Mouse (Mus musculus): ENCODE data around the gene 1700067K01Rik. TPM values are rescaled to one million over a fixed set of nuclear protein-coding genes. Genes with fewer than 3 reads are reported as not detected.

The 1700067K01Rik gene
- polyA plus RNA-seq (2014; fragmentation: Illumina TruSeq; extraction: RNeasy Lipid Tissue Mini Kit (QIAGEN cat#74804); ENCODE audit: low replicate concordance) = not detected

DNA sequence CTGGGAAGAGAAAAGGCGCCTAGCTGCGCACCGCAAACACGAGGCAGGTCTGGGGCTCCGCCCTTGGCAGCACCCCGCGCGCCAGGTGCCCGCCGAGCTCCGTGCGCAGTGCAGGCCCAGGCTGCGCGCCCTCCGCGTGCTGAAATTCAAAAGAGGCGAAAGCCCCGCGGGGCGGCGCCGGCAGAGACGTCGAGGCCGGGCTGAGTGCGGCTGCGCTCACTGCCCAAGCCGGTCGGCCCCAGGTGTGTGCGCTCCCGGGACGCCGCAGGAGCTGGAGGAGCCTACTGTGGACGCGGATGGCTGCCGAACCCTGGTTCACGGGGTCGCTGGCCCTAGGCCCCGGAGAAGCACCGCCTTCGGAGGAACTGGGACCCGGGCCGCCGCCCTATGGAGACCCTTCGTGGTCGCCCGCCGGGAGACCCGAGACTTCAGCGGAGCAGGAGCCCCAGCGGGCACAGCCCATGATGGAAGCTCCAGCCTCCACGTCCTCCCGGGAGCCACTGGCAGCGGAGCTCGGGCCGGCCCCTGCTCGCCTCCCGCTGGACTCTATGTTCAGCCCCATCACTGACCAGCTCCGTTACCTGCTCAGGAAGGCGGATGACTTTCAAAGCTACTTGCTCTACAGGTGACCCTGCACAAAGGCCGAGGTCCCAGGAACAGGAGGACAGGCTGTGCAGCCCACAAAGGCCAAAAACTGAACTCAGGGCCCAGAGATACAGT, at the start of gene 1700067K01Rik:
Gene 1700067K01Rik, plus strand, starts transcription at position 222 of the 720 bp plus-strand sequence.

DNA sequence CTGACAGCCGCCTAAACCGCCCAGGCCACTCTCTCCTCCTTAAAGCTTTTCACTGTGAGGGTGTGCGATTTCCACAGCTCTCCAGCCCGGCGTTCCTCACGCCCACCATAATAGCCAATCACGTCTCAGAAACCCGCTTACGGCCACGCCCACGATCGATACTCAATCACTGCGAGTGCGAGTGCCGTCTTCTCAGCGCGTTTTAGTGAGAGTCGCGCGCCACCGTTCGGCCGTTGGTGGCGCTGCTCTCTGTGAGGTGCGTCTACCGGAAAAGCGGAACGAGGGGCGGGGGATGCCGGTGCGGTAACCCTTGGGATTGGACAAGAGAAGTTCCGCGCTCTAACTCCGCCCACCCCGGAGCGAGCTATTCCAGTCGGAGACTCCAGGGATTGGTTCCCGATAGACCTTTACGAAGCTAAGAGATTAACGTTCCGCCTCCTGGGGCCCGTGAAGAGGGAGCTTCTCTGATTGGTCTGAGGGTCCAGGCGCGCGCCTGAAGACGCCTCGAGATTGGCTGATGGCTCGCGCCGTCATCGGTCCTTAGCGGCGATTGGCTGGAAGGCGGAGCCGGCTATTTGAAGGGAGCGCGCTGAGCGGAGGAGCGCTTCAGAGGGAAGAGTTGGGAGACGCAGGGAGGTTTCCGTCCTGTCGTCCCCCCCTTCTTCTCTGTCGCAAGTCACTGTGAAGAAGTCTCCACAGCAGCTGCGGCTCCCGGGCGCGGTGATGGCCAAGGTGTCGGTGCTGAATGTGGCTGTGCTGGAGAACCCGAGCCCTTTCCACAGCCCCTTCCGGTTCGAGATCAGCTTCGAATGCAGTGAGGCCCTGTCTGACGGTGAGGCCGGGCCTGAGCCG, 46.0 kb upstream of the 1700067K01Rik start, which contains the start of the genes Gm10644 and Asf1b:
Gene Gm10644, minus strand, starts transcription at position 100 of the 852 bp plus-strand sequence.
Gene Asf1b, plus strand, starts transcription at position 402 of the 852 bp plus-strand sequence.

DNA sequence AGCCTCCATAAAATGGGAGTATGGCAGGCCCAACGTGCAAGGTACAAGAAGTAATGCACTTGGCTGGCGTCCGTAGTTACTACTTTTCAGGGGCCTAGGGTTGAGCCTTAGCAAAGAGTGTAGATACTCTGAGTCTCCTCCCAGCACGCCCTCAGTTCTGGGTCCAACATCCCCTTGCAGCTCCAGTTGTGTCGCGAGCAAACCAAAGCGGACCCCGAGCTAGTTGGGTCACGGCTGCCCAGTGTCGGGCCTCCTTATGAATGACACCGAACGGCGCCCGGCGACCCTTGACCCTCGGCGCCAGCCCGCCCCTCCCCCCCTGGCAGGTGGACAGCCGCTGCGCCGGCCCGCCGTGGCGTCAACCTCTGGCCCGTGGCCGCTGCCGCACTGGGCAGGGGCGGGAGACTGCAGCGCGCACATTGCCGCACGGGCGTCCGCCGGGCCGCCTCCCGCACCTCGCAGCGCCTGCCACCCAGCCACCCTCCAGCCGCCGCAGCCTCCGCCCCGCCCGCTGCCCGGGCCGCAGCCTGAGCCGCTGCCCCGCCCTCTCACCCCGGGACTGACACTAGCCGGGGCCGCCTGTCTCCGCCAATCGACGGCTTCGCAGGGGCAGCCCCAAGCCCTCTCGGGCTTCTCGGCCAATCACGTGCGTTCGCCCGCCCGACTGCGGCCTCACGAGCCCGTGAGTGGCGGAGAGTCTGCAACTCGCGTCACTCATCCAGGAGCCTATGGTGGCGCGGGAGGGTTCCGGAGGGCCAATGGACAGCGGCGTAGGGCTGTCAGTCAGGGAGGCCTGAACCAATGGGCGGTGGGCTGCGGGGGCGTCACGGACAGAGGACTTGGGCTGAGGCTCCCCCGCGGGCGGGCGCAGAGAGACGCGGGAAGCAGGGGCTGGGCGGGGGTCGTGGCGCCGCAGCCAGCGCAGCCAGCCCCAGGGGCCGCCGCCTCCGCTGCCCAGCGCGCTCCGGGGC, 28.9 kb upstream of the 1700067K01Rik start, which contains the start of gene Prkaca:
Gene Prkaca, plus strand, starts transcription at position 844 of the 971 bp plus-strand sequence.

GRCm38 (mm10) chr8:83997511-83998141, 3.7 kb upstream of the 1700067K01Rik start, which contains the start of gene Samd1:
Samd1 (plus strand) TSS chr8:83997672.

DNA sequence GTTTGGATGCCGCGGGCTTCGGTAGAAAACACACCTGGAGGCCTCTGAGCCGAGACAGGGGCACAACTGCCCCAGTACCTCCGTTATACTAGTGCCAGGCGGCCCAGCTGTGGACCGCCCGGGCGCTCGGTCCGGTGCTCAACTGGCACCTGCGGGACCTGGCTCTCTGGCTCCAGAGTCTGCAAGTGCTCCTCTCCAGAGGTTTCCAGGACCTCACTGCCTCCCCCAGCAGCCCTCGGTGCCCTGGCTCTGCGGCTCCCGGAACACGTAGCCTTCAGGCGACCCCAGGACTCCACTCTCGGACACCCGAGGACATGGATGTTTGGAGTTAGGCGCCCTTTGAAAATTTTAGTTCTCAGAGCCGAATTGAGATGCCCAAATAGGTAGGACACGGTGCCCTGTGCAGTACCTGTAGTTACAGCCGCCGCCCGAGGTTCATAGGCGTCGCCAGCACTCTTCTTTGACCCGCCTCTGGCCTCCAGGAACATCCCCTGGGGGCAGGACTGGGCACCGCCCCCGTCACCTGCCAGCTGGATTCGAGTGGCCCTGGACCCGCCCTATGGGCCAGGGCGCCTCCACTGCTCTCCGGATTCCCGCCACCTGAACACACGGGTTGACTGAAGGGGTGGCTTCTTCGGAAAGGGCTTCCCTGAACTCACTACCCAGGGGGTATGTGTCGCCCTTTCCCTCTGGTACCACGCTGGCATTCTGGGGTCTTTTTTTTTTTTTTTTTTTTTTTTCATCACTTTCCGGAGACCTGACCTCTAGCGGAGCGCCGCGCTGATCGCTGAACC, 10.6 kb downstream of the 1700067K01Rik start, which contains the start of gene 2210011C24Rik:
Gene 2210011C24Rik, minus strand, starts transcription at position 467 of the 794 bp plus-strand sequence.

GRCm38 (mm10) chr8:84021096-84021495, 19.8 kb downstream of the 1700067K01Rik start, which contains the start of gene Palm3:
Palm3 (plus strand) TSS chr8:84021471.

GRCm38 (mm10) chr8:84042066-84042947, 41.0 kb downstream of the 1700067K01Rik start, which contains the start of gene Il27ra:
Il27ra (minus strand) TSS chr8:84042589.

DNA sequence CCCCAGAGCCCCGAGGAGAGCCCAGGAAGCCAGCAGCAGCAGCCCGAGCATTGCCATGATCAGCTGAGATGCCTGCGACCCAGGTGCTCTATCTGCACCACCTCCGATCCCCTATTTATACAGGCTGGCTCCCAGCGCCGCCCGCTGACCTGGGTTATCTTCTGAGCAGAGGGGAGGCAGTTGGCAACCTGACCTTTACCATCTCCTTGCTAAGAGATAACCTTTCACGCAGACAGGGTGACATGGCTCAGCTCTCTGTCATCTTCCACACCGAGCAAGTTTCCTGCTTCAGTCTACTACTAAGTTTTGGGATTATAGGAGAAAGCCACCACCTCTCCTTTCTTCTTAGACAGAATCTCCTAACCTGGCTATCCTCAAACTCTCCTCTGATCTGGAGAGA, 43.6 kb downstream of the 1700067K01Rik start, which contains the start of gene Rln3:
Gene Rln3, minus strand, starts transcription at position 101 of the 400 bp plus-strand sequence.

Other genes starting within 250 kb of the 1700067K01Rik start
- 0.78 TPM for gene Adgrl1, start 101.4 kb upstream of the 1700067K01Rik start, polyA plus RNA-seq (2014; fragmentation: Illumina TruSeq; extraction: RNeasy Lipid Tissue Mini Kit (QIAGEN cat#74804); ENCODE audit: low replicate concordance)
- not detected for gene Gm10644, start 46.3 kb upstream of the 1700067K01Rik start, polyA plus RNA-seq (2014; fragmentation: Illumina TruSeq; extraction: RNeasy Lipid Tissue Mini Kit (QIAGEN cat#74804); ENCODE audit: low replicate concordance)
- gene Asf1b, start 46.0 kb upstream of the 1700067K01Rik start, polyA plus RNA-seq (2014; fragmentation: Illumina TruSeq; extraction: RNeasy Lipid Tissue Mini Kit (QIAGEN cat#74804); ENCODE audit: low replicate concordance) = 7.2 TPM
- gene Prkaca, start 28.5 kb upstream of the 1700067K01Rik start, polyA plus RNA-seq (2014; fragmentation: Illumina TruSeq; extraction: RNeasy Lipid Tissue Mini Kit (QIAGEN cat#74804); ENCODE audit: low replicate concordance) = 8.1 TPM
- 0.33 TPM for gene Samd1, start 3.8 kb upstream of the 1700067K01Rik start, polyA plus RNA-seq (2014; fragmentation: Illumina TruSeq; extraction: RNeasy Lipid Tissue Mini Kit (QIAGEN cat#74804); ENCODE audit: low replicate concordance)
- 2.3 TPM for gene 2210011C24Rik, start 10.7 kb downstream of the 1700067K01Rik start, polyA plus RNA-seq (2014; fragmentation: Illumina TruSeq; extraction: RNeasy Lipid Tissue Mini Kit (QIAGEN cat#74804); ENCODE audit: low replicate concordance)
- gene Palm3, start 20.0 kb downstream of the 1700067K01Rik start, polyA plus RNA-seq (2014; fragmentation: Illumina TruSeq; extraction: RNeasy Lipid Tissue Mini Kit (QIAGEN cat#74804); ENCODE audit: low replicate concordance) = 0.22 TPM
- gene Il27ra, start 41.1 kb downstream of the 1700067K01Rik start, polyA plus RNA-seq (2014; fragmentation: Illumina TruSeq; extraction: RNeasy Lipid Tissue Mini Kit (QIAGEN cat#74804); ENCODE audit: low replicate concordance) = not detected
- gene Rln3, start 43.5 kb downstream of the 1700067K01Rik start, polyA plus RNA-seq (2014; fragmentation: Illumina TruSeq; extraction: RNeasy Lipid Tissue Mini Kit (QIAGEN cat#74804); ENCODE audit: low replicate concordance) = not detected
- gene Gm10643, start 63.6 kb downstream of the 1700067K01Rik start, polyA plus RNA-seq (2014; fragmentation: Illumina TruSeq; extraction: RNeasy Lipid Tissue Mini Kit (QIAGEN cat#74804); ENCODE audit: low replicate concordance) = 0.89 TPM
- 0.97 TPM for gene Rfx1, start 65.3 kb downstream of the 1700067K01Rik start, polyA plus RNA-seq (2014; fragmentation: Illumina TruSeq; extraction: RNeasy Lipid Tissue Mini Kit (QIAGEN cat#74804); ENCODE audit: low replicate concordance)
- gene Dcaf15, start 103.3 kb downstream of the 1700067K01Rik start, polyA plus RNA-seq (2014; fragmentation: Illumina TruSeq; extraction: RNeasy Lipid Tissue Mini Kit (QIAGEN cat#74804); ENCODE audit: low replicate concordance) = 2.0 TPM
- gene Podnl1, start 124.5 kb downstream of the 1700067K01Rik start, polyA plus RNA-seq (2014; fragmentation: Illumina TruSeq; extraction: RNeasy Lipid Tissue Mini Kit (QIAGEN cat#74804); ENCODE audit: low replicate concordance) = 0.63 TPM
- gene Cc2d1a, start 146.4 kb downstream of the 1700067K01Rik start, polyA plus RNA-seq (2014; fragmentation: Illumina TruSeq; extraction: RNeasy Lipid Tissue Mini Kit (QIAGEN cat#74804); ENCODE audit: low replicate concordance) = 0.19 TPM
- gene 4930432K21Rik, start 146.5 kb downstream of the 1700067K01Rik start, polyA plus RNA-seq (2014; fragmentation: Illumina TruSeq; extraction: RNeasy Lipid Tissue Mini Kit (QIAGEN cat#74804); ENCODE audit: low replicate concordance) = not detected
- not detected for gene Nanos3, start 183.7 kb downstream of the 1700067K01Rik start, polyA plus RNA-seq (2014; fragmentation: Illumina TruSeq; extraction: RNeasy Lipid Tissue Mini Kit (QIAGEN cat#74804); ENCODE audit: low replicate concordance)
- not detected for gene Zswim4, start 235.6 kb downstream of the 1700067K01Rik start, polyA plus RNA-seq (2014; fragmentation: Illumina TruSeq; extraction: RNeasy Lipid Tissue Mini Kit (QIAGEN cat#74804); ENCODE audit: low replicate concordance)
- gene D8Ertd738e, start 248.2 kb downstream of the 1700067K01Rik start, polyA plus RNA-seq (2014; fragmentation: Illumina TruSeq; extraction: RNeasy Lipid Tissue Mini Kit (QIAGEN cat#74804); ENCODE audit: low replicate concordance) = 1.2 TPM

Measured in small intestine, adult 10 weeks (tissue).